Mouse (Mus musculus): Measurements from ENCODE around the gene Prox1. TPM values are rescaled to one million over a fixed set of nuclear protein-coding genes. Genes with fewer than 3 reads are reported as not detected.

The Prox1 gene
- total RNA-seq, 2 experiments from 2014 or later: 104 to 105 TPM

- DNase-seq (ENCODE audit: low spot score in 2 of 2): peak in 1 of 2 experiments; percentile 82
Observed at GRCm38 (mm10) chr1:190092076-190092475, 78.4 kb downstream of the Prox1 start.

- DNase-seq (ENCODE audit: low spot score in 2 of 2): no peak
Observed at GRCm38 (mm10) chr1:190088929-190089328, 81.6 kb downstream of the Prox1 start.

GRCm38 (mm10) chr1:190085703-190086102, 84.8 kb downstream of the Prox1 start:
- DNase-seq (ENCODE audit: low spot score in 2 of 2): no peak

- no peak for DNase-seq (ENCODE audit: low spot score in 2 of 2)
Observed at GRCm38 (mm10) chr1:190079643-190080275, 90.8 kb downstream of the Prox1 start.

GRCm38 (mm10) chr1:190076601-190077000, 93.9 kb downstream of the Prox1 start:
- DNase-seq (ENCODE audit: low spot score in 2 of 2): peak; percentile 46 to 78

Other genes starting within 250 kb of the Prox1 start
- gene Smyd2, start 248.4 kb downstream of the Prox1 start, total RNA-seq (2021): 10 to 100 TPM; 82.9 to 89.5 TPM

All from layer of hippocampus, postnatal 14 days (tissue).